Mouse (Mus musculus): ENCODE results near the gene Gm5134.

- TF ChIP-seq CTCF (IDR thresholded peaks at IDR 0.05) (no peak), EP300 (IDR thresholded peaks at IDR 0.05; ENCODE audit: insufficient read depth, low read depth, low read length) (no peak), POLR2A (IDR thresholded peaks at IDR 0.05; ENCODE audit: insufficient read depth, low read depth, low read length) (no peak)
These were observed 48.9 kb downstream of the Gm5134 start for GRCm38 (mm10) chr10:76003221-76003620.
